Mouse (Mus musculus): ENCODE results near the gene Ltbp1. TPM values are rescaled to one million over a fixed set of nuclear protein-coding genes. Genes with fewer than 3 reads are reported as not detected.

Ltbp1 gene
- total and polyA plus RNA-seq, 3 experiments = 2.3 to 6.4 (median 2.5) TPM

DNA sequence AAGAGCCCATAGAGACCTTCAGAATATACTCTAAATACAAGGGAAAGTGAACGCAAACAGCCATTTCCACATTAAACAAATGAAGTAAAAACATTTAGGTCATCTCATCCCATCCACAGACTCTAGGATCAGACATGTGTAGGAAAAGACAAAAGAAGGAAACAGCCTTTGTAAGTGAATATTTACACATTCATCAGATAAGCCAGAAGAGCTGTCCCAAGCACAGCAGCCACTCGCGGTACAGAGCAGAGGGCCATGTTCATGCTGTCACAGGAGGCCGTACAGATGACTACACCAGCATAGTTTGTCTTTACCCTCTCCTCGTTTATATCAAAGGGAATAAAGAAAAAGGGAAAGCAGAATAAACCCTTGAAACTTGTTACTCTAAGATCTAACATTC lies 350.1 kb downstream of the Ltbp1 start:
- TF ChIP-seq UBTF (IDR thresholded peaks at IDR 0.05; ENCODE audit: low read depth, low read length) (no peak), MXI1 (IDR thresholded peaks at IDR 0.05; ENCODE audit: low read depth, low read length) (no peak), HCFC1 (IDR thresholded peaks at IDR 0.05; ENCODE audit: low read depth, low read length) (no peak), RCOR1 (conservative IDR thresholded peaks at IDR 0.05; ENCODE audit: low read depth, low read length) (no peak), SMC3 (IDR thresholded peaks at IDR 0.05; ENCODE audit: low read depth, low read length) (no peak)
- dilution Hi-C loops (cut with MboI; ENCODE audit: extremely low pct_ligation_motif_present, extremely low pct_unique_long_range_greater_than_20kb, low sequenced_read_pairs) = no loop called here

DNA sequence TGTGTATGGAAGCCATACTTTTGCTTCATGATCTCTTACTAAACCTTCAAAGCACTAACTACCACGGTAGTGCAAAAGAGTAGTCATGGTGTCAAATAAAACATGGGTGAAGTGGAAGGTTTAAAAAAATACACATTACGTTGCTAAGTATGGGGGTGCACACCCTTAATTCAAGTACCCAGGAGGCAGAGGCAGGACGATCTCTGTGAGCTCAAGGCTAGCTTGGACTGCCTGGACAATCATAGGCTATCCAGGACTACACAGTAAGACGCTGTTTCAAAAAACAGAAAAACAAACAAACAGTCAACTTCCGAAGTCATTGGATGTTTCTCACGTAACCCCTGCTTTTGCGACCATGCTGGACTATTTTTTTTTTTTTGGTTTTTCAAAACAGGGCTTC lies 354.7 kb downstream of the Ltbp1 start:
- dilution Hi-C loops (cut with MboI; ENCODE audit: extremely low pct_ligation_motif_present, extremely low pct_unique_long_range_greater_than_20kb, low sequenced_read_pairs) (no loop called here), in situ Hi-C loops (cut with MboI; ENCODE audit: low pct_ligation_motif_present, low pct_unique_long_range_greater_than_20kb, low sequenced_read_pairs) (loop anchor here (25.0 kb wide), 2 partner anchors 223 to 323 kb away; no protein-coding TSS in a partner anchor)
- Histone ChIP-seq H3K9me3 (replicated peaks; ENCODE audit: low read length) (no peaks in the 10 kb centered on the region), H3K36me3 (replicated peaks in 1 of 2; ENCODE audit: control insufficient read depth in 1 of 2, insufficient read depth in 1 of 2, low read length in 1 of 2) (peaks cover 0 to 6% of the 10 kb centered on the region in 2 experiments), H3K79me2 (replicated peaks; ENCODE audit: control insufficient read depth, extremely low read depth, insufficient read depth, poor library complexity, severe bottlenecking) (no peaks in the 10 kb centered on the region), H3K27ac (ENCODE audit: insufficient read depth, low read depth) (no peak overlapping the region), H3K27me3 (replicated peaks) (no peaks in the 10 kb centered on the region), H3K4me1 (ENCODE audit: control insufficient read depth in 1 of 2, insufficient read depth in 2 of 2) (no peaks in the 10 kb centered on the region), H3K4me3 (replicated peaks in 1 of 3; ENCODE audit: low read depth in 2 of 3, low read length in 2 of 3, poor library complexity in 1 of 3) (no peak overlapping the region), H3K9ac (ENCODE audit: insufficient read depth, low read depth) (no peak overlapping the region), H3K4me2 (ENCODE audit: insufficient read depth, low read depth, poor library complexity, severe bottlenecking) (no peak overlapping the region)
- TF ChIP-seq TCF12 (IDR thresholded peaks at IDR 0.05; ENCODE audit: low read depth, low read length) = no peak
- TF ChIP-seq USF2 (conservative IDR thresholded peaks at IDR 0.05; ENCODE audit: low read depth, low read length) = no peak
- no peak for TF ChIP-seq CHD2 (IDR thresholded peaks at IDR 0.05; ENCODE audit: low read length)
- TF ChIP-seq SIN3A (IDR thresholded peaks at IDR 0.05; ENCODE audit: low read length) = no peak
- no peak for TF ChIP-seq ZNF384 (IDR thresholded peaks at IDR 0.05; ENCODE audit: low read depth, low read length)
- TF ChIP-seq SMC3 (IDR thresholded peaks at IDR 0.05; ENCODE audit: low read depth, low read length) = no peak
- no peak for TF ChIP-seq E2F4 (IDR thresholded peaks at IDR 0.05; ENCODE audit: insufficient replicate concordance, low read depth, low read length)
- TF ChIP-seq MAZ (IDR thresholded peaks at IDR 0.05; ENCODE audit: low read depth, low read length) = no peak
- TF ChIP-seq MXI1 (IDR thresholded peaks at IDR 0.05; ENCODE audit: low read depth, low read length) = no peak
- TF ChIP-seq TBP (conservative IDR thresholded peaks at IDR 0.05; ENCODE audit: low read depth, low read length) = no peak
- no peak for DNase-seq (ENCODE audit: extremely low read depth)

More for the DNA sequence above, 350.1 kb downstream of the Ltbp1 start:
- Histone ChIP-seq H3K4me3 (replicated peaks in 1 of 3; ENCODE audit: low read depth in 2 of 3, low read length in 2 of 3, poor library complexity in 1 of 3) (no peak overlapping the region), H3K79me2 (replicated peaks; ENCODE audit: control insufficient read depth, extremely low read depth, insufficient read depth, poor library complexity, severe bottlenecking) (no peaks in the 10 kb centered on the region), H3K36me3 (replicated peaks in 1 of 2; ENCODE audit: control insufficient read depth in 1 of 2, insufficient read depth in 1 of 2, low read length in 1 of 2) (peaks cover 0 to 3% of the 10 kb centered on the region in 2 experiments), H3K4me2 (ENCODE audit: insufficient read depth, low read depth, poor library complexity, severe bottlenecking) (no peak overlapping the region), H3K4me1 (ENCODE audit: control insufficient read depth in 1 of 2, insufficient read depth in 2 of 2) (no peaks in the 10 kb centered on the region), H3K9ac (ENCODE audit: insufficient read depth, low read depth) (no peak overlapping the region), H3K27me3 (replicated peaks) (no peaks in the 10 kb centered on the region), H3K27ac (ENCODE audit: insufficient read depth, low read depth) (no peak overlapping the region), H3K9me3 (replicated peaks; ENCODE audit: low read length) (no peaks in the 10 kb centered on the region)
- DNase-seq (ENCODE audit: extremely low read depth) = no peak
- in situ Hi-C loops (cut with MboI; ENCODE audit: low pct_ligation_motif_present, low pct_unique_long_range_greater_than_20kb, low sequenced_read_pairs) = loop anchor here (25.0 kb wide), 2 partner anchors 218 to 318 kb away; no protein-coding TSS in a partner anchor

DNA sequence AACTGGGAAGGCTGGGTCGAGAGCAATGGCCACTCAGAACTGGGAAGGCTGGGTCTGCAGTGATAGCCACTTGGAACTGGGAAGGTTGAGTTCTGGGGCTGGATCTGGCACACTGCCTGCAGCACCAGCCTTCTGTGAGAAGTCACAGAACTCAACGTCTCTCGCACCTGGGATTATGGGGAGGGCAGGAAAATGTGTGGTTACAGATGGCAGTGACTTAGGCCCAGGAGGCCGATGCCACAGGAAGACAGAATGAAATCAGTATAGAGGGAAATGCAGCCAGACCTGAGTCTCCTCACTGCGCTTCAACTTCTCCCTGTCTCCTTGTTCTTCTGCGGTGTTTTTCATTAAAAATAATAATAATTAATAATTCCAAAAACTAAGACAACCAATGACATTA lies 361.0 kb downstream of the Ltbp1 start:
- Histone ChIP-seq H3K9me3 (replicated peaks; ENCODE audit: low read length) (peaks cover 4% of the 10 kb centered on the region), H3K36me3 (replicated peaks in 1 of 2; ENCODE audit: control insufficient read depth in 1 of 2, insufficient read depth in 1 of 2, low read length in 1 of 2) (peaks cover 0 to 6% of the 10 kb centered on the region in 2 experiments), H3K4me2 (ENCODE audit: insufficient read depth, low read depth, poor library complexity, severe bottlenecking) (no peak overlapping the region), H3K79me2 (replicated peaks; ENCODE audit: control insufficient read depth, extremely low read depth, insufficient read depth, poor library complexity, severe bottlenecking) (no peaks in the 10 kb centered on the region), H3K9ac (ENCODE audit: insufficient read depth, low read depth) (no peak overlapping the region), H3K27ac (ENCODE audit: insufficient read depth, low read depth) (no peak overlapping the region), H3K4me1 (ENCODE audit: control insufficient read depth in 1 of 2, insufficient read depth in 2 of 2) (peaks cover 0 to 23% of the 10 kb centered on the region in 2 experiments; a peak in 2 of 4 replicates), H3K4me3 (replicated peaks in 1 of 3; ENCODE audit: low read depth in 2 of 3, low read length in 2 of 3, poor library complexity in 1 of 3) (no peak overlapping the region), H3K27me3 (replicated peaks) (no peaks in the 10 kb centered on the region)
- TF ChIP-seq CTCF (conservative IDR thresholded peaks at IDR 0.05 in 1 of 2, IDR thresholded peaks at IDR 0.05 in 1 of 2; ENCODE audit: low read depth in 2 of 2, low read length in 2 of 2) (no peak), NRF1 (IDR thresholded peaks at IDR 0.05; ENCODE audit: low read depth, low read length) (no peak), NELFE (IDR thresholded peaks at IDR 0.05; ENCODE audit: low read depth, low read length) (no peak), MAZ (IDR thresholded peaks at IDR 0.05; ENCODE audit: low read depth, low read length) (no peak), ZNF384 (IDR thresholded peaks at IDR 0.05; ENCODE audit: low read depth, low read length) (no peak)
- in situ Hi-C loops (cut with MboI; ENCODE audit: low pct_ligation_motif_present, low pct_unique_long_range_greater_than_20kb, low sequenced_read_pairs) = loop anchor here (25.0 kb wide), 2 partner anchors 229 to 329 kb away; no protein-coding TSS in a partner anchor
- DNase-seq (ENCODE audit: extremely low read depth) = no peak
- dilution Hi-C loops (cut with MboI; ENCODE audit: extremely low pct_ligation_motif_present, extremely low pct_unique_long_range_greater_than_20kb, low sequenced_read_pairs) = no loop called here

Data from CH12.LX (cell line).